Mouse (Mus musculus) activated CD4-positive, CD25-positive, alpha-beta regulatory T cell, adult 4 months (primary cell): ENCODE results near the gene Vmn2r67. TPM values are rescaled to one million over a fixed set of nuclear protein-coding genes. Genes with fewer than 3 reads are reported as not detected.
"Not testable (repeated sequence)": the region's sequence is repeated elsewhere in the genome, so short reads cannot be mapped to it uniquely, and the experiment has no call there.

ENCODE experiments used
- ATAC-seq: one replicate; pipeline ENCODE4 v1.8.0; 2017
- polyA plus RNA-seq, 2 experiments: library from polyadenylated mRNA; unstranded; fragments of 100-300 nt; shearing (Covaris generic); gene quantifications; one replicate each; pipeline ENCODE4 v1.2.1; 2017

Vmn2r67 gene
- polyA plus RNA-seq: not detected

DNA sequence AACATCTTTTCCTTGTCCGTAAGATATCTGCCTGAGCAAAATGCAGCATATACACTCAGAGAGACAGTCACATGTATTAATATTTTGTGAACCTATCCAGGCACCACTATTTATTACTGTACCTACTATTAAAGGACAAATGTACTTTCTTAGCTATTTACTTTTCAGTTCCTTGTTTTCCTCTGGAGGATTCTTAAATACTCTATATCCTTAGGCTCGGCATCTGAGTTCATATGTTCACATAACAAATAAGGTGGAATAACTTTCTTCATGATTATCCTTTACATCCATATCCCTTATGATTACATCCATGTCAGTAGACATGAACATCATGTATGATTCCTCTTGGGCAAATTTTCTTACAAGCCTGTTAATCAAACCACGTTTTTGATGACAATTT, at the start of gene Vmn2r67:
Gene Vmn2r67 (minus strand): TSS at position 101 of the 400 bp plus-strand sequence.
- no peak for ATAC-seq

DNA sequence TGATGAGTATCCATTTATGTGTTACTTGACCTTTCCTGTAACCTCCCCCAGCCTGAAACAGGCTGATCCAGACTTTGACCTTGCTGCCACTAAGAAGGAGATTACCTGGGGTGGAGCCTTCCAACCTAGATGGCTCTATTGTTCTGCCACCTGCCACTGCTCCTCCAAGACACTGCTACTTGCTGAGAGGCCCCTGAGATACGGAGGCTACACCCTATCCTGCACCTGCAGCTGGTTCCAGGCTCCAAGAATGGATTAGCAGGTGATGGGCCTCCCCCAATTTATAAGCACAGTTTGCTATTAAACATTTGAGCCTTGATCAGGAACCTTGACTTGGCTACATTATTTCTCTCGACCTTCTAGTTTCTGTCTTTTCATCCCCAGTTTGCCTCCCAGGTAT, 51.3 kb downstream of the Vmn2r67 start:
- not testable (repeated sequence) for ATAC-seq

Other genes with a start within 250 kb of the Vmn2r67 start
- under 1 TPM in 1 of 2 experiments, not detected in 1; 0.04 TPM for gene Vmn2r65, start 191.9 kb downstream of the Vmn2r67 start, polyA plus RNA-seq
- gene Vmn2r66, start 143.7 kb downstream of the Vmn2r67 start, polyA plus RNA-seq: not detected
- gene Vmn2r68, start 81.8 kb upstream of the Vmn2r67 start, polyA plus RNA-seq: under 1 TPM in 1 of 2 experiments, not detected in 1; 0.11 TPM